Mouse (Mus musculus) intestine, postnatal 0 days (tissue): ENCODE measurements at regions not wholly inside any gene's neighbourhood (a gene's known extent, or its start where the extent isn't known, plus 50 kb on each side); places are given as distances from the start of the nearest gene placed in this dataset.

Experiments
- ATAC-seq: fragments of 200-750 bp; cut with Nextera tagmentation; 2 replicates; pipeline ENCODE4 v1.8.0; 2017; ENCODE audit warnings: mild to moderate bottlenecking, moderate TSS enrichment, moderate library complexity
- H3K27ac ChIP-seq: fragments of 300-500 bp; sonication (generic); 2 replicates; pipeline ENCODE4 v1.5.1; 2014; ENCODE audit warnings: mild to moderate bottlenecking, low read depth, low read length, moderate library complexity
- H3K27me3 ChIP-seq: fragments of 300-500 bp; sonication (generic); replicated peaks from 2 replicates; pipeline ENCODE4 v1.6.1; 2014; ENCODE audit warnings: low read length, mixed read lengths; ENCODE audit not compliant: control insufficient read depth, insufficient read depth
- H3K36me3 ChIP-seq: fragments of 300-500 bp; sonication (generic); 2 replicates; pipeline ENCODE4 v1.6.1; 2014; ENCODE audit warnings: mild to moderate bottlenecking, moderate library complexity; ENCODE audit not compliant: control insufficient read depth, insufficient read depth
- H3K4me1 ChIP-seq: fragments of 300-500 bp; sonication (generic); replicated peaks from 2 replicates; pipeline ENCODE4 v1.6.1; 2014; ENCODE audit warnings: antibody characterized with exemption, low read length, mixed read lengths; ENCODE audit not compliant: control insufficient read depth, insufficient read depth
- H3K4me2 ChIP-seq: fragments of 300-500 bp; sonication (generic); replicated peaks from 2 replicates; pipeline ENCODE4 v1.6.1; 2014; ENCODE audit warnings: low read depth, mild to moderate bottlenecking, moderate library complexity
- H3K4me3 ChIP-seq: fragments of 300-500 bp; sonication (generic); 2 replicates; pipeline ENCODE4 v1.5.1; 2014; ENCODE audit warnings: low read depth, low read length
- H3K9ac ChIP-seq: fragments of 300-500 bp; sonication (generic); 2 replicates; pipeline ENCODE4 v1.6.1; 2014; ENCODE audit warnings: mild to moderate bottlenecking, low read depth, low read length
- H3K9me3 ChIP-seq: fragments of 300-500 bp; sonication (generic); 2 replicates; pipeline ENCODE4 v1.6.1; 2016; ENCODE audit warnings: mixed run types; ENCODE audit not compliant: control insufficient read depth
- CTCF ChIP-seq: sonication (generic); IDR thresholded peaks from 2 replicates; pipeline ENCODE4 v1.5.1; 2016; ENCODE audit warnings: low read depth, mild to moderate bottlenecking, control low read depth, antibody characterized with exemption, moderate library complexity
- WGBS: fragments of 180-500 bp; shearing (Covaris S2); extraction: QIAGEN DNeasy Blood & Tissue Kit; methylation state at CpG from one replicate; pipeline ENCODE4 v1.1.7; 2014; 5-methylcytosine and 5-hydroxymethylcytosine counted together

GRCm38 (mm10) chr10:42090806-42091205, 72.6 kb upstream of the Armc2 start:
- no peak overlapping the region for H3K4me3 ChIP-seq
- H3K4me2 ChIP-seq: no peak overlapping the region
- TF ChIP-seq CTCF: no peak
- H3K4me1 ChIP-seq: 0 out of 2 replicates have a peak, but pooled peaks cover 13% of the 10 kb centered on the region
- no peaks in the 10 kb centered on the region for H3K9me3 ChIP-seq
- H3K36me3 ChIP-seq: no peaks in the 10 kb centered on the region
- no peak overlapping the region for H3K27ac ChIP-seq
- no peaks in the 10 kb centered on the region for H3K27me3 ChIP-seq
- no peak overlapping the region for H3K9ac ChIP-seq
- ATAC-seq: no peak
- 95% methylated on average over 7 of the region's 7 CpGs for WGBS

- Histone ChIP-seq H3K36me3 (no peaks in the 10 kb centered on the region), H3K4me3 (no peak overlapping the region), H3K4me2 (no peak overlapping the region), H3K27me3 (no peaks in the 10 kb centered on the region), H3K9ac (no peak overlapping the region), H3K4me1 (0 out of 2 replicates have a peak, but pooled peaks cover 13% of the 10 kb centered on the region), H3K27ac (no peak overlapping the region), H3K9me3 (0 out of 2 replicates have a peak, but pooled peaks cover 2% of the 10 kb centered on the region)
- whole genome bisulfite sequencing: 62% methylated on average over 3 of the region's 3 CpGs
- TF ChIP-seq CTCF: no peak
- no peak for ATAC-seq
Measured at GRCm38 (mm10) chr10:42090147-42090546, 71.9 kb upstream of the Armc2 start.

- no peak for TF ChIP-seq CTCF
- no peak overlapping the region for H3K9ac ChIP-seq
- H3K4me3 ChIP-seq: no peak overlapping the region
- H3K9me3 ChIP-seq: 0 out of 2 replicates have a peak, but pooled peaks cover 3% of the 10 kb centered on the region
- H3K27ac ChIP-seq: no peak overlapping the region
- no peaks in the 10 kb centered on the region for H3K36me3 ChIP-seq
- H3K4me2 ChIP-seq: no peak overlapping the region
- 0 out of 2 replicates have a peak, but pooled peaks cover 13% of the 10 kb centered on the region for H3K4me1 ChIP-seq
- WGBS: 39% methylated on average over 5 of the region's 5 CpGs
- ATAC-seq: peak; percentile 52; the same call in 1 of the 2 replicates
- no peaks in the 10 kb centered on the region for H3K27me3 ChIP-seq
Measured at GRCm38 (mm10) chr10:42089686-42090085, 71.4 kb upstream of the Armc2 start.

GRCm38 (mm10) chr10:42089235-42089625, 71.0 kb upstream of the Armc2 start:
- Histone ChIP-seq H3K36me3 (no peaks in the 10 kb centered on the region), H3K9me3 (0 out of 2 replicates have a peak, but pooled peaks cover 3% of the 10 kb centered on the region), H3K4me3 (no peak overlapping the region), H3K4me2 (peak overlapping the region; percentile 32), H3K4me1 (0 out of 2 replicates have a peak, but pooled peaks cover 13% of the 10 kb centered on the region), H3K9ac (no peak overlapping the region), H3K27ac (no peak overlapping the region; the same call in 1 of the 2 replicates), H3K27me3 (no peaks in the 10 kb centered on the region)
- TF ChIP-seq CTCF: peak; percentile 7; the same call in 1 of the 2 replicates
- ATAC-seq: peak; percentile 73
- 8% methylated on average over 3 of the region's 3 CpGs for WGBS

- WGBS: 52% methylated on average over 14 of the region's 14 CpGs
- no peaks in the 10 kb centered on the region for H3K36me3 ChIP-seq
- no peak for TF ChIP-seq CTCF
- H3K4me2 ChIP-seq: peak overlapping the region; percentile 32
- H3K27me3 ChIP-seq: no peaks in the 10 kb centered on the region
- H3K9me3 ChIP-seq: 0 out of 2 replicates have a peak, but pooled peaks cover 3% of the 10 kb centered on the region
- H3K27ac ChIP-seq: no peak overlapping the region; the same call in 1 of the 2 replicates
- no peak overlapping the region for H3K4me3 ChIP-seq
- no peak overlapping the region; the same call in 1 of the 2 replicates for H3K9ac ChIP-seq
- ATAC-seq: no peak; the same call in 1 of the 2 replicates
- 0 out of 2 replicates have a peak, but pooled peaks cover 13% of the 10 kb centered on the region for H3K4me1 ChIP-seq
Measured at GRCm38 (mm10) chr10:42088570-42089234, 70.5 kb upstream of the Armc2 start.

- no peak for TF ChIP-seq CTCF
- WGBS: 89% methylated on average over 3 of the region's 3 CpGs
Measured at GRCm38 (mm10) chr10:42087906-42088305, 69.7 kb upstream of the Armc2 start.

More at GRCm38 (mm10) chr10:42087906-42088305, 69.7 kb upstream of the Armc2 start:
- 0 out of 2 replicates have a peak, but pooled peaks cover 3% of the 10 kb centered on the region for H3K9me3 ChIP-seq
- H3K4me1 ChIP-seq: 0 out of 2 replicates have a peak, but pooled peaks cover 13% of the 10 kb centered on the region
- ATAC-seq: no peak
- H3K4me2 ChIP-seq: no peak overlapping the region
- H3K9ac ChIP-seq: no peak overlapping the region
- no peak overlapping the region for H3K4me3 ChIP-seq
- H3K27ac ChIP-seq: no peak overlapping the region
- H3K27me3 ChIP-seq: no peaks in the 10 kb centered on the region
- H3K36me3 ChIP-seq: no peaks in the 10 kb centered on the region
